Mouse (Mus musculus) left cerebral cortex, adult 11 months (tissue): Measurements from ENCODE around the gene Osbpl5.
"Not testable (repeated sequence)": the region's sequence is repeated elsewhere in the genome, so short reads cannot be mapped to it uniquely, and the experiment has no call there.

Experiments
- DNase-seq: peaks from one replicate; pipeline ENCODE4 v3.0.0; 2022; ENCODE audit warnings: low spot score

The Osbpl5 gene

DNA sequence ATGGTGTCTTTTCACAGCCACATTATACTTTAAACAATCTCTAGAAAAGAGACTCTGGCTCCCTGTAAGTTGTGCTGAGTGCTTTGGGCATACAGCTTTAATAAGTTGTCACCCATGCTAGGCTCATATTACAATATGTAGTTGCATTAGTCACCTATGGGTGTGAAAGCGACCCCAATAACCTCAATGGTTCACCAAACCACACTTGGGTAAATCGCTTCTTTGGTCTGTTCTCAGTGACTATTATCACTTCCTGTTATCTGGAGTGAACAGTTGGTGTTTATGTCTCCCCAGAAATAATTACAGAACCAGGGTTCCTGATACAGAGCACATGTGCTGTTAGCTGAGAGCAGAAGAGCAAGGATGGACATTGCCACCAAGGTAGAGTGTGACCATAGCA is 112.8 kb downstream of the Osbpl5 start:
- DNase-seq = not testable (repeated sequence)
